Mouse (Mus musculus): ENCODE results near the gene Tnfaip8l2. TPM values are rescaled to one million over a fixed set of nuclear protein-coding genes. Genes with fewer than 3 reads are reported as not detected.
"Not testable (repeated sequence)": the region's sequence is repeated elsewhere in the genome, so short reads cannot be mapped to it uniquely, and the experiment has no call there.

Tnfaip8l2 gene
- polyA plus RNA-seq, 1 experiment from 2014 or later: 6.0 TPM

DNA sequence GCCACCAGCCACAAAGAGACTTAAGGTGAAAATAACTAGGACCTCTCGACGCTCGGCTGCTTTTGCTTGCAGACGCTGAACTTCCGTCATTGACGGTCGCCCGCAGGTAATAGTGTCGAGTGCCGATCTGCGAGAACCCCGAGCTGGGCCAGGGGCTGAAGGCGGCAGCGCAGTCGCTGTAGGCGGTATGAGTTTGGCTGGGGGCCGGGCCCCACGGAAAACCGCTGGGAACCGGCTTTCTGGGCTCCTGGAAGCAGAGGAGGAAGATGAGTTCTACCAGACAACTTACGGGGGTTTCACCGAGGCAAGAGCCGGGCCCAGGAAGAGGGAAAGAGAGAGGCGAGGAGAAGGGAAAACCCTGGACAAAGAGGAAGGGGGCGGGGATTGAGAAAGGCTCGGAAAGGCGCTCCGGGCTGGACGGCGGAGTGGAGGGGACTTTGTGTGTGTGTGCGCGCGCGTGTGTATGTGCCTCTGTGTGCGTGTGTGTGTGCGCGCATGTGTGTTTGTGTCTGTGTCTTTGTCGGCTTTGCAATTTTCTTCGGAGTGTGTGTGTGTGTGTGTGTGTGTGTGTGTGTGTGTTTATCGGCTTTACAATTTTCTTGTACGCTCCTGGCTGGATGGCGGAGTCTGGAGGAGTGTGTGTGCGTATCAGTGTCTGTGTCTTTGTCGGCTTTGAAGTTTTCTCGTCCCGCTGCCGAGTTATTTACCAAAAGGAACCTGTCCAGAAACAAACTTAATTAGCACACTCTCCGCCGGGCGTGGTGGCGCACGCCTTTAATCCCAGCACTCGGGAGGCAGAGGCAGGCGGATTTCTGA, 31.0 kb downstream of the Tnfaip8l2 start, which contains the start of gene Vps72:
Gene Vps72 (plus strand): TSS at position 112 of the 816 bp plus-strand sequence.
- Histone ChIP-seq H3K4me1 (replicated peaks) (peaks cover 45% of the 10 kb centered on the region), H3K27ac (peak within 1 kb of the TSS; percentile 92), H3K4me3 (replicated peaks) (peak within 1 kb of the TSS; percentile 78), H3K9me3 (replicated peaks) (no peaks in the 10 kb centered on the region), H3K27me3 (no peaks in the 10 kb centered on the region), H3K36me3 (peaks cover 18% of the 10 kb centered on the region), H3K9ac (peak within 1 kb of the TSS; percentile 84), H3K4me2 (peak within 1 kb of the TSS; percentile 62)
- under 1% methylated on average over 54 of the region's 54 CpGs for WGBS (ENCODE audit: insufficient replicate concordance)
- DNase-seq: peak; percentile 85
- peak; percentile 71 for ATAC-seq (ENCODE audit: low read depth)

DNA sequence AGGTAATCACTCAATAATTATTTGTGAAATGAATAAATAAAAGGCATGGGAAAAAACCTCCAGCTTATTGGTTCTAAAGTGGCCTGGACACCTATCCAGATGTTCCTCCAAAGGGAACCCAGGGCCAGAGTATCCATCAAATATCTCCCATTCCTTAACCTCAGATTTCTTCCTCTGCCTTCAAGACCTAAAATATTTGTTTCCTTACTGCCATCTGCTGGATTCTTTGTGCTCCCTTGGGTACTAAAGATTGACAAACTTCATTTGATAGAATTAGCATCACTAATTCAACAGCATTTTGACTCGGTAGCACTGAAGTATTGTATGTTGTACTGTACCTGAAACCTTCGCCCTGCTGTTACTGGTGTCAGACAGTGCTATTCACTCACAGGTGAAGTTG, 34.3 kb downstream of the Tnfaip8l2 start:
- 0 out of 2 replicates have a peak overlapping the region, but pooled peaks have one; percentile 18 for H3K27ac ChIP-seq
- WGBS (ENCODE audit: insufficient replicate concordance): 54% methylated on average over 2 of the region's 2 CpGs
- H3K9ac ChIP-seq: no peak overlapping the region; the same call in 1 of the 2 replicates
- ATAC-seq (ENCODE audit: low read depth) (no peak), DNase-seq (no peak)
- H3K4me1 ChIP-seq (replicated peaks): peaks cover 61% of the 10 kb centered on the region
- no peak overlapping the region for H3K4me3 ChIP-seq (replicated peaks)
- H3K9me3 ChIP-seq (replicated peaks): no peaks in the 10 kb centered on the region
- H3K36me3 ChIP-seq: peaks cover 8% of the 10 kb centered on the region; the same call in 1 of the 2 replicates
- no peak overlapping the region for H3K4me2 ChIP-seq
- H3K27me3 ChIP-seq: no peaks in the 10 kb centered on the region

DNA sequence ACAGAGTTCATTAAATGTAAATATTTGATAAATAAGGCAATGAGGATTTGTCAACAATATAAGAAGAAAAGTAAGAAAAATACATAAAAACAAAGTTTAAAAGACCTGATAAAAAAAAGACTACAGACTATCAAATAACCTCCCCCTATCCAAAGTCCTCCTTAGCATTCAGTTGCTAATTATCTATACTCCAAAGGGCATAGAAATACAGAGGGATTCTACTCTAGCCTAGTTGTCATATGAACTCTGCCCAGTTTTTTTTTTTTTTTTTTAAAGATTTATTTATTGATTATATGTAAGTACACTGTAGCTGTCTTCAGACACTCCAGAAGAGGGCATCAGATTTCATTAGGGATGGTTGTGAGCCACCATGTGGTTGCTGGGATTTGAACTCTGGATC, 34.9 kb downstream of the Tnfaip8l2 start:
- H3K27ac ChIP-seq; H3K9me3 ChIP-seq (replicated peaks); ATAC-seq (ENCODE audit: low read depth); H3K27me3 ChIP-seq; DNase-seq: not testable (repeated sequence)
- H3K4me3 ChIP-seq (replicated peaks): peak overlapping the region; percentile 93
- peaks cover 59% of the 10 kb centered on the region for H3K4me1 ChIP-seq (replicated peaks)
- H3K9ac ChIP-seq: 0 out of 2 replicates have a peak overlapping the region, but pooled peaks have one; percentile 56
- peaks cover 10% of the 10 kb centered on the region; the same call in 1 of the 2 replicates for H3K36me3 ChIP-seq
- H3K4me2 ChIP-seq: peak overlapping the region; percentile 68

DNA sequence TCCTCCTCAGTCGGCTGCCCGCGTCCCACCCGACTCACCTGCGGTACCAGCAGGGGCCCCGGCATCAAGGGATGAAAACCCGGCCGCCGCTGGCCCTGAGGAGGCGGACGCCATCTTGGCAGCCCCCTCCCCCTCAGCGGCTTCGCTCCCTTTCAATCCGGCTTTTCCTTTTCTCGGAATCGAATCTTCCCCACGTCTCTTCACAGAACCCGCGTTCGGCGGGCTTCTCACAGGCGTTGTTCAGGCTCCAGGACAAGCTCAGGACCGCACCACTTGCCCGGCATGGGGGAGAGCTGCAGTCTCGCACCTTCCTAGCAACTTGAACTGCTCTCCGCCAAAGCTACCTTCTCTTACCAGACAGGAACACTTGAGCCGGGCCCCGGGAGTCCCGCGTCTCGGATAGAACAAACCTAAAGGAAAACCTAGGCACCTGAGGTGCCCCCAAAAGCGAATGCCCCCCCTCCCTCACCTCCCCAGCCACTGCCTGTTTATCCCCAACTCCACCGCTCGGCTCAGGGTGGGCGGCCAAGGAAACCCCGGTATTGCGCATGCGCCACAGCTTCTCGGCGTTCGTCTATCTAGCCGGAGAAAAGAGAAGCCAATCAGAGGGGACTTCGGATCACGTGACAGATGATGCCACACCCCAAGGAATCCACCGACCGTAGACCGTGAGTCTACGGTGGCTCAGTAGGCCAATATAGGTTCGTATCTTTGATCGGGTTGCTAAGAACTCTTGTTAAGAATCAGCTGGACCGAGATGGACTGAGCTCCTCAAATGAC, 35.6 kb downstream of the Tnfaip8l2 start, which contains the start of gene Pip5k1a:
Gene Pip5k1a (minus strand): TSS at position 593 of the 780 bp plus-strand sequence.
- peak; percentile 95 for DNase-seq
- Histone ChIP-seq H3K4me3 (replicated peaks) (peak within 1 kb of the TSS; percentile 93), H3K9ac (peak within 1 kb of the TSS; percentile 96), H3K4me1 (replicated peaks) (peaks cover 61% of the 10 kb centered on the region), H3K36me3 (peaks cover 16% of the 10 kb centered on the region), H3K9me3 (replicated peaks) (no peaks in the 10 kb centered on the region), H3K4me2 (peak within 1 kb of the TSS; percentile 87), H3K27ac (peak within 1 kb of the TSS; percentile 90), H3K27me3 (no peaks in the 10 kb centered on the region)
- WGBS (ENCODE audit: insufficient replicate concordance): under 1% methylated on average over 51 of the region's 51 CpGs
- ATAC-seq (ENCODE audit: low read depth): peak; percentile 82

DNA sequence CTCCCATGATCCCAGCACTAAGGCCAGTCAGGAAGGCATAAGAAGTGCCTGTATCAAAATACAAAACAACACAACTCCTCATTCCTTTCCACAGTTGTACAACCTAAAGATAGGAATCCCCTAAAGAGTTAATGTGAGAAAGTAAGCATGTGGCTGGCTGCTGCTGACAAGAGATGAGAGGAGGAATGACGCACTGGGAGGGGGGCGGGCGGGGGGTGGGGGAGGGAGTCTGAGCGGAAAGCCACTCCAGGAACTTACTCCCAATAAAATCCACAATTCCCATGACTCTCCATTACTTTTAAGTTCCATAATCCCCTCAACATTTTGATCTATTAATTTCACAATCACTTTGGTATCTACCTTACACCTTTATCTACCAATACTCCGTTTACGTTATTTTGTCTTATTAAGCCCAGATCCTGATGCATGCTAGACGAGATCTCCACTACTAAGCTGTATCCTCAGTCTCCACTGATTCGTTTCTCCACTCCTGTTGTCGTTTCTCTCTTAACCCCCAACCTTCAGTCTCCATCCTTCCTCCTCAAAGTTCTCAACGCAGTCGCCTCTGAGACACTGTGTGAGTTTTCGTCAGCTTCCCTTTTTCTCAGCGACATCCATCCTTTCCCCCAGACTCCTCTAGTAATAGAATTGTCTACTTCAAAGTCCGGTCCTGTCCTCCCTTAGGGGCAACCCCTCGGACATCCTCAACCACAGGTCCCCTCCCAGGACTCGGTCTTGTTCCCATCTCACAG, 36.4 kb downstream of the Tnfaip8l2 start:
- H3K27ac ChIP-seq: peak overlapping the region; percentile 90
- peaks cover 64% of the 10 kb centered on the region for H3K4me1 ChIP-seq (replicated peaks)
- peaks cover 20% of the 10 kb centered on the region for H3K36me3 ChIP-seq
- H3K9ac ChIP-seq: peak overlapping the region; percentile 96
- no peak for ATAC-seq (ENCODE audit: low read depth)
- peak overlapping the region; percentile 87 for H3K4me2 ChIP-seq
- H3K4me3 ChIP-seq (replicated peaks): peak overlapping the region; percentile 93
- no peaks in the 10 kb centered on the region for H3K9me3 ChIP-seq (replicated peaks)
- no peaks in the 10 kb centered on the region for H3K27me3 ChIP-seq
- under 1% methylated on average over 16 of the region's 16 CpGs for WGBS (ENCODE audit: insufficient replicate concordance)
- no peak for DNase-seq

DNA sequence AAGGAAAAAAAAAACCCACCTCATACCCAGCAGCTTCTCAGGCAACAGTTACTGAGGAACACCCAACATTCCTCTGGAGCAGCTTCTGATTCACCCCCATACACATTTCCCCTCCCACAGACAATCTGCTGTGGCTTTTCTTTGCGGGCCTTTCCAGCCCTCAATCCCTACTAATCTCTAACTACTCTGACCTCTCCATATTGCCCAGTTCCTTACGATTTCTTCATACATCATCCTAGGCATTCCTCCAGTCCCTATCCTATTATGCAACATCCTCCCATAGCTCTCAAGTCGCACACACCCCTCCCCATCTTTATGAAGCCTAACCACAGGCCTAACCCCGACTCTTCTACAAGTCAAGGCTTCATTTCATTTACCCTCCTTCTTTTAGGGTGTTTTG, 37.0 kb downstream of the Tnfaip8l2 start:
- H3K4me3 ChIP-seq (replicated peaks): peak overlapping the region; percentile 93
- H3K4me1 ChIP-seq (replicated peaks): peaks cover 63% of the 10 kb centered on the region
- 8% methylated on average over 4 of the region's 4 CpGs for WGBS (ENCODE audit: insufficient replicate concordance)

DNA sequence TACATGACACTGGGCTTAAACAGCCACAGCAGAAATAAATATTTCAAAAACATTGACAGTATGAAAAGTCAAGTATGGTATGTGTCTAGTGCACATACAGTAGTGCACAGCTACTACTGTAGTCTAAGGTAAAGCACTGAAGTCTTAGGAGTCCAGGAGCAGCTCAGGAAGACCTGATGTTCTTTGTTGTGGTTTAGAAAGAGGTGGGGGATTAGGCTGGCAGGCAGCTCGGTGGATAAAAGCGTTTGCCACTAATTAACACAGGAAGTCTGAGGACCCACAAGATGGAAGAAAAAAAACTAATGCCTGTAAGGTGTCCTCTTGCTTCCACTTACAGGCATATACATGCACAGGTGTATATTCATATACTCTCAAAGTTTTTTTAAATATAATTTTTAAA, 41.3 kb downstream of the Tnfaip8l2 start:
- Histone ChIP-seq H3K27me3 (no peaks in the 10 kb centered on the region), H3K36me3 (peaks cover 36% of the 10 kb centered on the region)
- 25% methylated on average over 2 of the region's 2 CpGs for WGBS (ENCODE audit: insufficient replicate concordance)

More for the DNA sequence above, 37.0 kb downstream of the Tnfaip8l2 start:
- no peaks in the 10 kb centered on the region for H3K27me3 ChIP-seq
- DNase-seq: no peak
- peak overlapping the region; percentile 96 for H3K9ac ChIP-seq
- H3K4me2 ChIP-seq: peak overlapping the region; percentile 87
- peaks cover 20% of the 10 kb centered on the region for H3K36me3 ChIP-seq
- H3K27ac ChIP-seq: peak overlapping the region; percentile 90
- no peaks in the 10 kb centered on the region for H3K9me3 ChIP-seq (replicated peaks)
- ATAC-seq (ENCODE audit: low read depth): no peak

More for the DNA sequence above, 41.3 kb downstream of the Tnfaip8l2 start:
- no peak overlapping the region for H3K4me3 ChIP-seq (replicated peaks)
- no peaks in the 10 kb centered on the region for H3K9me3 ChIP-seq (replicated peaks)
- H3K4me2 ChIP-seq: no peak overlapping the region
- peaks cover 51% of the 10 kb centered on the region for H3K4me1 ChIP-seq (replicated peaks)
- DNase-seq (no peak), ATAC-seq (ENCODE audit: low read depth) (no peak)
- H3K9ac ChIP-seq: no peak overlapping the region
- no peak overlapping the region for H3K27ac ChIP-seq

Small RNA genes lying within 50 kb of the gene (microRNA-seq; reads per million reads assigned to microRNA genes)
- not detected for gene Mir8099-1

Other genes starting within 250 kb of the Tnfaip8l2 start
- gene Selenbp1, start 209.3 kb downstream of the Tnfaip8l2 start, polyA plus RNA-seq (2015; fragmentation: Nextera tagmentation; extraction: Ambion mirVana): 58.0 and 65.2 TPM in 2 replicates
- gene Rfx5, start 188.3 kb downstream of the Tnfaip8l2 start, polyA plus RNA-seq (2015; fragmentation: Nextera tagmentation; extraction: Ambion mirVana): 0.96 and 1.8 TPM in 2 replicates
- 11.6 and 12.4 TPM in 2 replicates for gene Pi4kb, start 167.6 kb downstream of the Tnfaip8l2 start, polyA plus RNA-seq (2015; fragmentation: Nextera tagmentation; extraction: Ambion mirVana)
- gene Zfp687, start 126.9 kb downstream of the Tnfaip8l2 start, polyA plus RNA-seq (2015; fragmentation: Nextera tagmentation; extraction: Ambion mirVana): 5.8 and 8.2 TPM in 2 replicates
- 202 and 204 TPM in 2 replicates for gene Psmd4, start 99.7 kb downstream of the Tnfaip8l2 start, polyA plus RNA-seq (2015; fragmentation: Nextera tagmentation; extraction: Ambion mirVana)
- 9.6 and 10.3 TPM in 2 replicates for gene Pip5k1a, start 35.4 kb downstream of the Tnfaip8l2 start, polyA plus RNA-seq (2015; fragmentation: Nextera tagmentation; extraction: Ambion mirVana)
- 39.2 and 43.3 TPM in 2 replicates for gene Vps72, start 31.3 kb downstream of the Tnfaip8l2 start, polyA plus RNA-seq (2015; fragmentation: Nextera tagmentation; extraction: Ambion mirVana)
- gene Tmod4, start 17.9 kb downstream of the Tnfaip8l2 start, polyA plus RNA-seq (2015; fragmentation: Nextera tagmentation; extraction: Ambion mirVana): 0.17 and 0.67 TPM in 2 replicates
- gene Scnm1, start 8.3 kb downstream of the Tnfaip8l2 start, polyA plus RNA-seq (2015; fragmentation: Nextera tagmentation; extraction: Ambion mirVana): 33.4 and 33.5 TPM in 2 replicates
- gene Lysmd1, start 8.3 kb downstream of the Tnfaip8l2 start, polyA plus RNA-seq (2015; fragmentation: Nextera tagmentation; extraction: Ambion mirVana): 7.3 and 7.5 TPM in 2 replicates
- gene Sema6c, start 18.1 kb upstream of the Tnfaip8l2 start, polyA plus RNA-seq (2015; fragmentation: Nextera tagmentation; extraction: Ambion mirVana): 0.35 and 0.36 TPM in 2 replicates
- 6.9 and 7.7 TPM in 2 replicates for gene Gabpb2, start 75.6 kb upstream of the Tnfaip8l2 start, polyA plus RNA-seq (2015; fragmentation: Nextera tagmentation; extraction: Ambion mirVana)
- gene Cdc42se1, start 86.4 kb upstream of the Tnfaip8l2 start, polyA plus RNA-seq (2015; fragmentation: Nextera tagmentation; extraction: Ambion mirVana): 43.9 and 50.1 TPM in 2 replicates
- 2.8 and 3.5 TPM in 2 replicates for gene Mllt11, start 89.8 kb upstream of the Tnfaip8l2 start, polyA plus RNA-seq (2015; fragmentation: Nextera tagmentation; extraction: Ambion mirVana)
- 0.16 and 0.21 TPM in 2 replicates for gene Gm128, start 99.2 kb upstream of the Tnfaip8l2 start, polyA plus RNA-seq (2015; fragmentation: Nextera tagmentation; extraction: Ambion mirVana)
- gene Bnipl, start 108.8 kb upstream of the Tnfaip8l2 start, polyA plus RNA-seq (2015; fragmentation: Nextera tagmentation; extraction: Ambion mirVana): not detected in 2 replicates
- 17.0 and 18.6 TPM in 2 replicates for gene Mindy1, start 139.0 kb upstream of the Tnfaip8l2 start, polyA plus RNA-seq (2015; fragmentation: Nextera tagmentation; extraction: Ambion mirVana)
- 8.6 and 11.0 TPM in 2 replicates for gene Prune1, start 139.7 kb upstream of the Tnfaip8l2 start, polyA plus RNA-seq (2015; fragmentation: Nextera tagmentation; extraction: Ambion mirVana)
- 3.0 and 3.1 TPM in 2 replicates for gene Anxa9, start 164.8 kb upstream of the Tnfaip8l2 start, polyA plus RNA-seq (2015; fragmentation: Nextera tagmentation; extraction: Ambion mirVana)
- gene Cers2, start 172.4 kb upstream of the Tnfaip8l2 start, polyA plus RNA-seq (2015; fragmentation: Nextera tagmentation; extraction: Ambion mirVana): 113 and 125 TPM in 2 replicates
- gene Setdb1, start 214.8 kb upstream of the Tnfaip8l2 start, polyA plus RNA-seq (2015; fragmentation: Nextera tagmentation; extraction: Ambion mirVana): 15.9 and 20.0 TPM in 2 replicates